Mouse (Mus musculus): Measurements from ENCODE around the gene G430095P16Rik. TPM values are rescaled to one million over a fixed set of nuclear protein-coding genes. Genes with fewer than 3 reads are reported as not detected.
A peak's percentile ranks its signal among the peaks of the same experiment; 100 is the strongest.

The G430095P16Rik gene
- total RNA-seq (2021) = 10 to 100 TPM in 1 of 2 experiments, 1 to 10 TPM in 1; 7.8 to 10.2 TPM
- long read RNA-seq, experiment 1, transcript G430095P16Rik-201 (2 exons, 721 nt) = major isoform, 6 of 7 reads
- long read RNA-seq, experiment 1, partial matches to known transcripts = 0 of 7 reads
- long read RNA-seq, experiment 1, other reads (novel, unspliced or antisense) = 1 of 7 reads
- long read RNA-seq, experiment 2, transcript G430095P16Rik-201 (2 exons, 721 nt) = major isoform, 5 of 5 reads
- long read RNA-seq, experiment 2, partial matches to known transcripts = 0 of 5 reads
- long read RNA-seq, experiment 2, other reads (novel, unspliced or antisense) = 0 of 5 reads

GRCm38 (mm10) chr8:84722850-84723570 lies at the start of gene G430095P16Rik:
G430095P16Rik (plus strand) TSS chr8:84723007.
- DNase-seq (ENCODE audit: low spot score in 2 of 2) = peak in 1 of 2 experiments; percentile 84

GRCm38 (mm10) chr8:84677305-84677704 lies 45.5 kb upstream of the G430095P16Rik start:
- no peak for DNase-seq (ENCODE audit: low spot score in 2 of 2)

GRCm38 (mm10) chr8:84681476-84681875 lies 41.3 kb upstream of the G430095P16Rik start:
- no peak for DNase-seq (ENCODE audit: low spot score in 2 of 2)

GRCm38 (mm10) chr8:84682257-84682656 lies 40.5 kb upstream of the G430095P16Rik start:
- DNase-seq (ENCODE audit: low spot score in 2 of 2) = no peak

GRCm38 (mm10) chr8:84684537-84684936 lies 38.3 kb upstream of the G430095P16Rik start:
- no peak for DNase-seq (ENCODE audit: low spot score in 2 of 2)

- no peak for DNase-seq (ENCODE audit: low spot score in 2 of 2)
Observed at GRCm38 (mm10) chr8:84686191-84687002, 36.4 kb upstream of the G430095P16Rik start, which contains the start of gene Trmt1. Trmt1 (plus strand) TSS chr8:84686307.

- DNase-seq (ENCODE audit: low spot score in 2 of 2) = no peak
Observed at GRCm38 (mm10) chr8:84687003-84687704, 35.7 kb upstream of the G430095P16Rik start.

- DNase-seq (ENCODE audit: low spot score in 2 of 2) = peak in 1 of 2 experiments; percentile 90
Observed at GRCm38 (mm10) chr8:84687705-84688100, 35.1 kb upstream of the G430095P16Rik start, which contains the start of gene Nacc1. Nacc1 (minus strand) TSS chr8:84687862.

- DNase-seq (ENCODE audit: low spot score in 2 of 2) = peak in 1 of 2 experiments; percentile 88
Observed at GRCm38 (mm10) chr8:84689091-84689915, 33.5 kb upstream of the G430095P16Rik start.

GRCm38 (mm10) chr8:84693332-84693731 lies 29.5 kb upstream of the G430095P16Rik start:
- no peak for DNase-seq (ENCODE audit: low spot score in 2 of 2)

- no peak for DNase-seq (ENCODE audit: low spot score in 2 of 2)
Observed at GRCm38 (mm10) chr8:84695140-84695539, 27.7 kb upstream of the G430095P16Rik start.

GRCm38 (mm10) chr8:84697166-84698130 lies 25.4 kb upstream of the G430095P16Rik start:
- peak in 1 of 2 experiments; percentile 45 for DNase-seq (ENCODE audit: low spot score in 2 of 2)

- no peak for DNase-seq (ENCODE audit: low spot score in 2 of 2)
Observed at GRCm38 (mm10) chr8:84698288-84698687, 24.5 kb upstream of the G430095P16Rik start.

- peak in 1 of 2 experiments; percentile 50 for DNase-seq (ENCODE audit: low spot score in 2 of 2)
Observed at GRCm38 (mm10) chr8:84698929-84699401, 23.8 kb upstream of the G430095P16Rik start.

- DNase-seq (ENCODE audit: low spot score in 2 of 2) = peak in 1 of 2 experiments; percentile 71
Observed at GRCm38 (mm10) chr8:84699861-84700322, 22.9 kb upstream of the G430095P16Rik start.

- DNase-seq (ENCODE audit: low spot score in 2 of 2) = no peak
Observed at GRCm38 (mm10) chr8:84700526-84700925, 22.3 kb upstream of the G430095P16Rik start.

GRCm38 (mm10) chr8:84700941-84701911 lies 21.6 kb upstream of the G430095P16Rik start, which contains the start of gene Lyl1:
Lyl1 (plus strand) TSS chr8:84701457.
- DNase-seq (ENCODE audit: low spot score in 2 of 2) = peak in 1 of 2 experiments; percentile 53
